Mouse (Mus musculus): Measurements from ENCODE around the gene Rnf111.
"Not testable (repeated sequence)": the region's sequence is repeated elsewhere in the genome, so short reads cannot be mapped to it uniquely, and the experiment has no call there.

Rnf111 gene

DNA sequence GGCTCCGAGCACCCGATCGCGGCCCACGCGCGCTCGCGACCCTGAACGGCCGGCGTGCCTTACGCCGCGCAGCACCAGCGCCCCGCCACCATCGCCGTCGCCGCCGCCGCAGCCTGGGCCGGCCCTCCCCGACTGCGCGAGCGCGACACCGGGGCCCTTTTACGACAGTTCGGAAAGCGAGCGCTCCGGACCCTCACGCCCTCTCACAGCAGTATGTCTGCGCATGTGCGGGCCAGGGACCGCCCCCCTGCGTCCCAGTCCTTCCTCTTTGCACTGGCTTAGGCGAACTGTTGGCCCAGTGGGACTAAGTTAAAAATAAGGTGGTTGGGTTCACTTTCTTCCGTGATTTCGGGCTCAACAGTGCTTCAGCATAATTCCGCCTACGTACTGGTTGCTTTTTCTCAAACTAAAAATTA is at the start of gene Rnf111:
Rnf111 (minus strand) TSS at position 100 of the 416 bp plus-strand sequence.
- DNase-seq, result peak; percentile 97

DNA sequence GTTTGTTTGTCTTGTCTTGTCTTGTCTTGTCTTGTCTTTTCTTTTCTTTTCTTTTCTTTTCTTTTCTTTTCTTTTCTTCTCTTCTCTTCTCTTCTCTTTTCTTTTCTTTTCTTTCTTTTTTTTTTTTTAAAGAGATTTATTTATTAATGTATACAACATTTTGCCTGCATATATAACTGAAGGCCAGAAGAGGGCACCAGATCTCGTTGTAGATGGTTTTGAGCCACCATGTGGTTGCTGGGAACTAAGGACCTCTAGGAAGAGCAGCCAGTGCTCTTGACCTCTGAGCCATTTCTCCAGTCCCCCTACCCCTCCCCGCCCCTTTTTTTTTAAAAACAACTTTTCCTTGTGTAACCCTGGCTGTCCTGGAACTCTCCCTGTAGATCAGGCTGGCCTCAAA is 48.7 kb upstream of the Rnf111 start:
- not testable (repeated sequence) for DNase-seq

DNA sequence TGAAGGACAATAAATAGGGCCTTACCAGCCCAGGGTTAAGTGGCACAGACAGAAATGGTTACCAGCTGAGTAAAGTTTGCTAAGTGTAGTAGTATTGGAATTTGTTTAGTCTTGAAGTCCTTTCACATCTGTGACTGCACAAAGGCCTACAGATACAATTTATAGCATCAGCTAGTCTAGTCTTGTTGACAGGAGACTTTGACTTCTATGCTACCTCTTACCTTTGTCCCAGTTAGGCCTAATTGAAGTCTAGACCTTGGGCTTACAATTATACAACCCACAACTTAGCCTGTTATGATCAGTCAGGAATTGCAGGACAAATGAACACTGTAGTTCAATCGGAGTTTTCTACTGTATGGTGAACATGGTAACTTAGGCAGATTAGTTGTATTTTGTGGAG is 48.0 kb upstream of the Rnf111 start:
- DNase-seq, result no peak

DNA sequence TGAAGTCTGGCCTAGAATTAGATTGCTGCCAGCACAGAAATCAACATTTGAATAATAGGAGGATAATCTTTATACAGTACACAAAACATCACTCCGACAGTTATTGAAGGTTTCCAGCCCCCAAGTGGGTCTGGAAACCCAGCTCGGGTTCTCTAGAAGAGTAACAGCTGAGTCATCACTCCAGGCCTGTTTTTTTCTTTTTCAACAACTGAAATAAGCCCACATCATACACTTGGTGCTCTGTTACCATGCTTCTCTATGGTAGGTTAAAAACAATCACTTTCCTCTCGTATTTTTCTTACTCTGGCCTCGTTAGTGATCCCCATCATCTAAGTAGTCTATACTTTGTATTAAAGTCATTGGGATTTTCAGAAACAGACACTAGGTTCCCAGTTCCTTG is 44.8 kb upstream of the Rnf111 start:
- no peak for DNase-seq

DNA sequence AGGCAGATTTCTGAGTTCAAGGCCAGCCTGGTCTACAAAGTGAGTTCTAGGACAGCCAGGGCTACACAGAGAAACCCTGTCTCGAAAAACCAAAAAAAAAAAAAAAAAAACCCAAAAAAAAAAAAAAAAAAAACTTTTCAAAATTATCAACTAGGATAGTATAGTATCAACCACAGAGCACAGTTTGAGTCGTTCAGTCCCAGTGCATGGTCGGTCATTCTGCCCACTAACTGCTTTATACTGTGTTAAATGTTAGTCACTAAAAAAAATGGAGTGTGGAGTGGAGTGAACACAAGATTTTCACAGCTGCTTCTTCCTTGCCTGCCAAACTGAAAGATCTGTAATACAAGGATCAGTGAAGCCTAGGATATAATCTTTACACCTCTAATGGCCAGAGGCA is 43.1 kb upstream of the Rnf111 start:
- DNase-seq, result not testable (repeated sequence)

DNA sequence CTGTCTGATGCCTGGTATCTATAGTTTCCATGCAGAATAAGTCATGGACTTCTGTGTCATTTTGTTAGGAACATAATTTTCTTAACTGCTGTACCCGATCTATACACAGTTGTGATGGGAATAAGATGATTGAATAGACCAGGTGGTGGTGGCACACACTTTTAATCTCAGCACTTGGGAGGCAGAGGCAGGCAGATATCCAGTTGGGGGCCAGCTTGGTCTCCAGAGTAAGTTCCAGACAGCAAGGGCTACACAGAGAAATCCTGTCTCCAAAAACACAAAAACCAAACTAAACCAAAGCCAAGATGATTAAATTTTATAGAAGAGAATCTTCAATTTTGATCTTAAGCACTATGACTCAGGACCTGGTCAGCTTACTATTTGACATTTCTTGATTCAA is 41.3 kb upstream of the Rnf111 start:
- no peak for DNase-seq

DNA sequence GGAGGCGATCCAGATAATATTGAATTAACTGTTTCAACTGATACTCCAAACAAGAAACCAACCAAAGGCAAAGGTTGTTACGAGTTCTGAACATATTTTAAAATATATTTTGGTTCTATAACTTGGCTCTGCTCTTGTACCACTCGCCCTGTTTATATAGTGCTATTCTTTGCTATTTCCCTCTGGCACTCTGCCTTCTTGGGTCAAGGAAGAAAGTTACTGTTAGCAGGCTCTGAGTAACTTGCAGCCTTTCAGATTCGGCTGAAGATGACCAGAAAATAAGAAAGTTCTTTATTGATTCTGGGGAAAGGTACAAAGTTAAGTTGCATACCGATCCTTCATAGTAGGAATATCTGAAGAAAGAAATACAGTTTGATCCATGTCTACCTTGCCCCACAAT is 40.5 kb upstream of the Rnf111 start:
- DNase-seq, result no peak

DNA sequence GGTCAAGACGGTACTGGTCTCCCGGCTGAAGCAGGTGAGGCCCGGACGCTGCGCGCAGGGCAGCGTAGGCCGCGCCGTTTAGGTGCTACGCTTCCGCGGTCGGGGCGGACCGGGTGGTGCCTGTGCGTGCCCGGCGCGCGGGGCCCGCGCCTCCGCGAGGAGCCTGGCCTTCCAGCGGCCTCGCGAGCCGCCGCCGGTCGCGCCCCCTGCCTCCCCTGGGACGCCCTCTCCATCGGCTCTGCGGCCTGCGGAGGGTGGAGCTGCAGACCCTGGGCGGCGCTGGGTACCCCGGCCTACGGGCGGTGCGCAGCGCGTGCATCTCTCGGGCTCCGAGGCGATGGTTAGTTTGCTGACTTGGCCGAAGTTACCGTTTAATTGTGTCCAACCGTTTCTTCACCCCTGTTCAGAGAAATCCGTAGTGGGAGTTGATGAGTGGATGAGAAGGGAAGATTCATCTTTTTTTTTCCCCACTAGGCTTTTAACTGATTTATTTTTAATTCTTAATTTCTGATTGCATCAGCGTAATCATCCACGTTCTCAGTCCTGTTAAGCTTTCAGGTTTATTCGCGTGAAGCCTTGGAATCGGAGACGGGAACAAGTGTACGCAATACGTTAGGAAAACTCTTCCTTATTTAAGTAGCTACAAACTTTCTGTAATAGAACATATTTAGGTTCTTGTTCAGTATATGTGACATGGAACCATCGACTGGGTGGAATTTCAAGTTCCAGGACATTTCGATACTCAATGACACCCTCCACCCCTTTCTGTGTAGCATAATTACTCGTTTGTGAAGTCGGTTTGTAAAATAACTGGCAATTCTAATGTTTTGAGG is 39.7 kb upstream of the Rnf111 start:
- peak; percentile 62 for DNase-seq

DNA sequence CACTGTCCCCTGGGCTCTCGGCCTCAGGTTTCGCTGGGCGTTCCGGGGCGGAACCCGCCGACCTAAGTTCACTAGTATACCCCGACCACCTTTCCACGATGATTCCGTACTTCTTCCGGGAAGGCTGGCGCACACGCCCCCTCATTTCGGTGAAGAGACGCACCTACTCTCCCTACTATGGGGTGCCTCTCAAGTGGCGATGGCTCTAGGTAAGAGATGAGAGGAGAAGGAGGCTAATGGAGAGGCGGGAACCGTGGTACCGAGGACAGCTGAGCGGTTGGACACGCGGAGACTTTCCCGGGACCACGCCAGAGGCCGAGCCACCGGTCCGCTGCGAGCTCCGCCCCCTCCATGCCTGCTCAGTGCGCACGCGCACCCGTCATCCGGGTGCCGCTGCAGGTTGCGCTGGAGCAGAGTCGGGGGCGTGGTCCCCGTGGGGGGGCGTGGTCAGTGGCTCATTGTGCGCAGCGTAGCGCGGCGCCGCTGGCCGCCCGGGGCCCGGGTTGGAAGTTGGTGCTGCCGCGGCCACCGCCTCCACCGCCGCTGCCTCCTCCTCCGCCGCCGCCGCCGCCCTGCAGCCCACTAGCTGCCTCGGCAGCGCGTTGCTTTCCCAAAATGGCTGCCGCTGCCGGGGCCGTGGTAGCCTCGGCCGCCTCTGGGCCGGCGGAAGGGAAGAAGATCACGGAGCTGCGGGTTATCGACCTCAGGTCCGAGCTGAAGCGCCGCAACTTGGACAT is 38.9 kb upstream of the Rnf111 start, which contains the start of gene Sltm:
Sltm (plus strand) TSS at position 450 of the 737 bp plus-strand sequence.
- peak; percentile 98 for DNase-seq

DNA sequence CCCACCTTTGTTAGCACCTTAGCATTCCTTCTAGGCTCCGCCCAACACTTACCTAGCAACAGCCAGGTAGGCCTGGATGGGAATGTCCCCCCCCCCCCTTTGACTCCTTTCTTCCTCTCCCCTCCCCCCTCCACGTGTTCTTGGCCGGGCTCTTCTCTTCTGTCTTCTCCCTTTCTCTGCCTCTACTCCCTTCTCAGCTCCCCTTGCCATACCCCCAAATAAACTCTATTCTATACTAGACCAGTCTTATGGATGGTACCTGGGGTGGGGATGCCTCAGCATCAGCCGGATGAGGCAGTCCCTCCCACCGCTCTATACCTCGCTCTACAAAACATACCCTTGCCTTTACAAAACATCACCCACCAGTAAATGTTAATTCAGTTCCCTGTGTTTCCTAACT is 38.1 kb upstream of the Rnf111 start:
- no peak for DNase-seq

DNA sequence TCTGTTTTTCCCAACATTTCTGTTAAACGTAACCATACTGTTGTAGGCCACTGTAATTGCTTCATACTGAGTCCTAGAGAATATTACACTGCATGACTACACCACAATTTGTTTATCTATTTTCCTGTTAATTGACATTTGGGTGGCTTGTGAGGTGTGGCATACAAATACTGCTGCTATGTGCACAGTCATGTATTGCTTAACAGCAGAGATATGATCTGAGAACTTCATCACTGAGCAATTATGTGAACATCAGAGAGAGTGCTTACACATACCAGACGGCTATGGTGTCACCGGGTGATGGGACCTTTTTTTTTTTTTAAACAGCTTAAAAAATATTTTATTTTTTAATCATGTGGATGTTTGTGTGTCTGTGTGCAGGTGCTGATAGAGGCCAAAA is 29.8 kb upstream of the Rnf111 start:
- no peak for DNase-seq

DNA sequence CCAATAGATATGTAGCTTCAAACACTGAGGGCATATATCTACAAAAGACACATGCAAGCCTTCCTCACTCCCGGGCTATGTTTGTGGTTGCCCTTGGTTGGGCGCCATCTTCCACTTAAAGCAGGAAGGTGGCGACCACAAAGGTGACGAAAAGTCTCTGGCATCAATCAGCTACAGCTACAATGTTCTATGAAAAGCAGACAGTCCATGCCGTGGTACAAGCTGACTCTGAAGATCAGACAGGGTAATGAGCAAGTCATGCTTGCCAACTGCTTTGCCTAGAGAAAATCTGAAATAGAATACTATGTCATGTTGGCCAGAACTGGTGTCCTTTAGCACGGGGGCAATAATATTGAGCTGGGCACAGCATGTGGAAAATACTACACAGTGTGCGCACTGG is 20.8 kb upstream of the Rnf111 start:
- DNase-seq, result no peak

DNA sequence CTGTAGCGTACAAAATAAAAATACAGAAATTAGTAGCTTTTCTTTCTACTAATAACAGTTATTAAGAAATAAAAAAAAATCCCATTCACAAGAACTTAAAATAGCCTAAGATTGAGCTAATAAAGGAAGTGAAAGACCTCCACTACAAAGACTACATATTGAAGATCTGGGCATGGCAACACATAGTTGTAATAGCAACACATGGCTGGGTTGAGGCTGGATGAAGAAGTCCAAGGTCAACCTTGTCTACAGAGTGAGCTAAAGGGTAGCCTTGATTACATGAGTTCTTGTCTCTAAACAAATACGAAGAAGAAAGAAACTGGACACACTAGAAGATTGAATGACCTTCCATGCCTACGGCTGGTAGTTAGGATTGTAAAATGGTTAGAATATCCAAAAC is 20.3 kb upstream of the Rnf111 start:
- DNase-seq, result no peak

DNA sequence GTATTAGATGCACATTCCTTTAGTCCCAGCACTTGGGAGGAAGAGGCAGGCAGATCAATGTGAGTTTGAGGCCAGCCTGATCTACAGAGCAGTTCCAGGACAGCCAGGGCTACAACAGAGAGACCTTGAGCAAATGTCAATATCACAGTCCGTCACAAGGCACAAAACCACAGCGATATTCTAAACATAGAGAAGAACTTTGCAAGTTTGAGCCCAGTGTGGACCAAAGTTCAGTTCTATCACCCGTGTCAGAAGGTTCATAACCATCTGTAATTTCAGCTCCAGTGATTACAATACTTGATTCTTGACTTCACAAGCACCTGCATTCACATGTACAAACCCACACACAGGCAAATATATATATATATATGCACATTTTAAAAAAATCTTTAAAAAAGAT is 17.1 kb upstream of the Rnf111 start:
- DNase-seq, result no peak

DNA sequence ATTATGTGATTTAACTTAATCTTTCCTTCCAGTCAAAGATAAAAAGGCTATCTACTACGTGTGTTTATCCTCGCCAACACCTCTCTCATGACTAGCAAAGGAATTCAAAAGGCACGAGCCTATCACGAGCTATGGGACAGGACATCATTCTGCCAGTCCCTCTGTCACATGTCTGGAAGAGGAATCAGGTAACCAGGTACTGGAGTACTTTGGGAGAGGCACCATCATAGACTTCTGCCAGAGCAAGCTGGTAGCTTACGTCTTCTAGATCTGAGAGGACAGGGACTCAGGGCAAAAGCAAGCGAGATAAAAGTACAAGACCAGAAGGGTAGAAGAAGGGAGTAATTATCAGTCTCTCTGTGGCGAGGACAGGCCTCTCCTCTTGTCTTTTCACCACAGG is 8.2 kb upstream of the Rnf111 start:
- no peak for DNase-seq

DNA sequence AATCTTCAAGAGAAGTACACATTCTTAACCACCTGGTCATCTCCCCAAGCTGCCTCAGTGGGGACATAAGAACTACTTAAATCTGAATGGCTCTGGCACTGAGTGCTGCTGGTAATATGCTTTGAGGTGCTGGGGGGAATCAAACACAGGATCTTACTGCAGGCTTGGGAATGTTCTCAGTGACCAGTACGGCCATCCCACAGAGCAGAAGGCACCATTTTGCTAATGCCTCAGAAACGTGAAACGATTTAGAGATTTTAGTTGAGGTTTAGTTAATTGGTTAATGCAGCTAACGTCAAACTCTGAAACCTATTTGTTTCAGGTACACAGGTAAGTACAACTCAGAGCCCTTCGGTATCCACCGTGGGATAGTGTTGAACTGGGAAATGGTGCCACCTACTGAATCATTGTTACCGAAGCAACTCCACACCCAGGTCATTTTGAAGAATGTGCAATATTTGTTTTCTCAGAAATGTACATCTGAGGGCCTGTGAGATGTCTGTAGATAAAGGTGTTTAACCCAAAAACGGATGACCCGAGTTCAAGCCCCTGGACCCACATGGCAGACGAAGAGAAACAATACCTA is 7.6 kb upstream of the Rnf111 start:
- DNase-seq, result no peak

DNA sequence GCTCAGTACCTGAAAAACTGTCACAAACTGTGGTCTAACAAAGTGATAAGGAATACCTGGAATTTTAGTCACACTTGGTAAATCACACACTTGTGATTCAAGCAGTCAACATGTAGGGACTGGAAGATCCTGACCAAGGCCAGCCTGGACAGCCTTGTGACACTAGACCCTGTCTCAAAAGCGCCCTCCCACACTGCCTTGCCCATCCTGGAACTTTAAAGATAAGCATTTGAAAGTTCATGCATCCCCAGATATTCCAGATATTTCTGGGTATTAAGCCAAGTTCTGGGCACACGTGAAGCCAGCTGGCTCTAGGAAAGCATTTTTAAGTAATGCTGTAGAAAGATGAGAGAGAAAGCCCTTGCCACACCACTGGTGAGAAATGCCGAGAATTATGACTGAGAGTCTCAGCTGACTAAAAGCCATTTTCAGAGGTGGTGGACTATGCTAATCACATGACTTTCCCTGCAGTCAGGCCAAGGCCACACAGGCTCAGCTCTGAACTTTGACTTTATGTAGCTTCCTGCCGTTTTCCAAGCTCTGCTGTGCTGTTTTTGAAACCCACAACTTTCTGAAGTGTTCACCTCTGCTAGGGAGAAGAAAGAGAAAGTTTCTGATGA is 6.5 kb upstream of the Rnf111 start:
- DNase-seq, result no peak

DNA sequence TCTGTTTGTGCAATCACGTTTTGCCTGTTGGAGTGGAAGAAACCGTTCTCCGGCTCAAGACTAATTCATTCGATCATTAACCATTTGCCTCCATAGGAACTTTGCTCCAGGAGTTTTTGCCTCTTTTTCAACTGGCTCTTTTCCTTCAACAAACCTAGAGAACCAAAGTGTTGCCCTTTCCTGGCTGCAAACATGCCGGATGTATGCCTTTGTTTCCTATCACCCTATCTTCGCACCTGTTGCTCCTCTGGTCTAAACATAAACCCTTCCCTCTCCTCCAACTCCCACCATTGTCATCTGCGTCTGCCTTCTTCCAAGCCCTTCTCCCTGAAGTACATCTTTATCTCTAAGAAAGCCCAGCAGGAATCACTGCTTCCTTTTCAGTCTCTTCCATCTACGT is 3.3 kb upstream of the Rnf111 start:
- no peak for DNase-seq

DNA sequence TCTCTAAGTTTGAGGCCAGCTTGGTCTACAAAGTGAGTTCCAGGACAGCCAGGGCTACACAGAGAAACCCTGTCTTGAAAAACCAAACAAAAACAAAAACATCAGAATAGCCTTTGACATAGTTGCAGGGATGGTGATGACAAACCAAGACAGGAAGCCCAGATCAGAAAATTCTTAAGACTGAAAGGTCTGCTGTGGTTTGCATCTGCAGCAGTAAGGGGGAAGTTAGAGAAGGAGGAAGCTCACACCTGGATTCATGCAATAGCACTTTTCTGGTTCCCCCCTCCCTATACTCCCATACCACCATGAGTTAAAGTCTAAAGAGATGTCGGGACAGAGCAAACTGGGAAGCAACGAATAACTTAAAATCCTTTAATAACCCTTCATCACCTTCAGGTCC is 2.7 kb upstream of the Rnf111 start:
- DNase-seq, result no peak

DNA sequence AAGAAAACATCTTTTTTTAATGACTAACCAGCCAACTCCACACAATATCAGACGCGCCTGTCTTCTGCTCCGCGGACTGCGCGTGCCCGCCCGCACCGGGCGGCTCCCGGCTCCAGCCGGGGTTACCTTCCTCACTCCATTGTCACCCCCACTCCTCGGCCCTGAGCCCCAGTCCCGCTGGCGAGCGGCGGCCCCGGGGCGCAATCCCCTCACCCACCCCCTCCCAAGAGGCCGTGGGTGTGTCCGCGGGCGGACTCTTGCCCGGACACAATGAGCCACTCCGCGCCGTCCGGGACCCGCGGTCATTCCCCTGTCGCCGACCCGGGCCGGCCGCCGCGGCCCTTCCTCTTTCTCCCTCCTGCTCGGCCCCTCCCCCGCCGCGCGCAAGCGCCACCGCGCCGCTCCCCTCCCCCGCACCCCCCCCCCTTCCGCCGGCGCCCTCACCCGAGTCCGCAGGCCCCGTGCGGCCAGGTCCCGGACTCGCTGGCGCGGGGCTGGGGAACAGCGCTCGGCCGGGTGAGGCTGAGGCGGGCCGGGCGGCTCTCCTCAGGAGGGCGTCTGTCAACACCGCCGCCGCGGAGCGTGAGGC is 416 bp downstream of the Rnf111 start:
- DNase-seq, result no peak

DNA sequence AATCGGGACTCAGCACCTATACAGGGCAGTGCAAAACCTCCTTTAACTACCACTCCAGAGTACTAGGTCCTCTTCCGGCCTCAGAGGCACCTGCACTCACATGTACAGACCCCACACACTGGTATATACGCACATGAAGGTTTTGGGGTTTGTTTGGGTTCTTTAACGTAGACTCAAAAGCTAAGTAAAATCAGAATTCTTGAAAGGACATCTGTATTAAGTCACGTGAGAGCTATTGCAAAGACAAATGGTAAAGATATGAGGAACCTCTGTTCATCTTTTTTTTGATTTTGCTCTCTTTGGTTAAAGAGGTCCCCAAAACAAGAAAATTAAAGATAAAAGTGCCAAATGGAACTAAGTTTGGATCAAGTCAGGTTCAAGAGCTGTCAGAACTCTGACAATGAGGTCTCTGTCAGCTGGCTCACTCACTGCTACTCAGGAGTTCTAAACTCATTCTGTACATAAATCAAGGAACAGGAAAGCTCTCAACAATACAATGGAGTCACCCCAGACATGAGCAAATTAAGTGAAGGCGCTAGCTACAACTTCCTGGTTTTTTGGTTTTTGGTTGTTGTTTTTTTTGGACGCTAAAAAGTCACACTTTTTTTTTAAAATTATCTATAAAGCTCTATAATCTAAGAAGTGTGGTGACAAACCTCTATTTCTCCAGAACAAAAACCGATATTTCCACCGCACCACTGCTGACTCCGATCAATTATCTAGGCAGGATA is 1.1 kb downstream of the Rnf111 start:
- no peak for DNase-seq

DNA sequence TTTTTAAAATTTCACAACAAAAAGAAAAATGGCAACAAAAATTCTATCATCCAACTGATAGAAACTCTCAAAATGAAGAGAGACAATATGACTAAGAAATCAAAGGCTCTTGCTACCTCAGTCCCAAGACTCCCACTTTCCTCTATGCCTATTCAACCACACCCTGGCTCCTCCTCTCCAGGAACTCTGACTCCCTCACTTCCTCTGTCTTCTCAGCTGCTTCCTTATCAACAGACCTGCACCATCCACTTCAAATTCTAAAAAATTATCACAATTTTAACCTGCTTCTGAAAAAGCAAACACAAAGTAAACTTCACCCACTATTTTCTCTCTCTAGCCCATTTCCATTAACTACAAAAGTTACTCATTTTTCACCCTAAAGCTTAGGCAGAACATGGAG is 6.5 kb downstream of the Rnf111 start:
- no peak for DNase-seq

All from right cerebral cortex, adult 18-20 months (tissue).